In genomic region chr14:120416886-120417285, GRCm38 (mm10) we compare ENCODE assay signal across 16 mouse cellular contexts.
DNase-seq lines count a peak whose midpoint lies in the region; ATAC-seq and TF ChIP-seq lines count a peak whose summit lies in the region.
"Had no signal": no experiment of that assay in that cellular context is flagged by ENCODE, and none has a peak within 500 bp of the region (broad histone marks: within the 10 kb centered on the region; RNA-seq: fewer than 3 reads in every experiment).

No protein-coding gene starts in this region.

- TF ChIP-seq CTCF in midbrain, postnatal 0 days (IDR thresholded peaks at IDR 0.05): no peak

- DNase-seq in cerebellum, postnatal 10 days: peak; percentile 72 to 76
- no peak for DNase-seq in cerebellum, adult 9-10 months
- DNase-seq in kidney, postnatal 14 days: peak; percentile 36
- peak; percentile 48 for DNase-seq in midbrain, postnatal 0 days (ENCODE audit: low spot score)
- DNase-seq in midbrain, embryonic 14.5 days: no peak
- no peak for DNase-seq in embryo, embryonic 9.5 days (ENCODE audit: extremely low spot score)
- DNase-seq: cerebellum, adult 8-10 months; kidney, adult 18-20 months; liver, embryonic 13.5 days; thymus, postnatal 25 days had no signal

- H3K4me2 ChIP-seq in kidney, embryonic 14.5 days (replicated peaks; ENCODE audit: low read depth, low read length): no peak overlapping the region
- no peak overlapping the region for H3K4me2 ChIP-seq in midbrain, postnatal 0 days (ENCODE audit: low read depth, low read length, poor library complexity, severe bottlenecking)
- no peak overlapping the region for H3K4me2 ChIP-seq in midbrain, embryonic 14.5 days (ENCODE audit: low read length)
- no peak overlapping the region for H3K4me2 ChIP-seq in stomach, embryonic 16.5 days (ENCODE audit: low read depth, low read length)
- H3K4me2 ChIP-seq: embryonic facial prominence, embryonic 13.5 days; forebrain, embryonic 13.5 days; hindbrain, embryonic 12.5 days; liver, embryonic 13.5 days; midbrain, embryonic 11.5 days had no signal

- H3K9ac ChIP-seq in kidney, embryonic 14.5 days (ENCODE audit: low read depth, low read length): no peak overlapping the region
- no peak overlapping the region for H3K9ac ChIP-seq in midbrain, postnatal 0 days (replicated peaks; ENCODE audit: low read length, poor library complexity, severe bottlenecking)
- no peak overlapping the region for H3K9ac ChIP-seq in midbrain, embryonic 14.5 days (replicated peaks; ENCODE audit: low read length)
- H3K9ac ChIP-seq in stomach, embryonic 16.5 days (ENCODE audit: low read length): no peak overlapping the region
- H3K9ac ChIP-seq: embryonic facial prominence, embryonic 13.5 days; forebrain, embryonic 13.5 days; hindbrain, embryonic 12.5 days; liver, embryonic 13.5 days had no signal

- H3K4me1 ChIP-seq in kidney, embryonic 14.5 days (ENCODE audit: control insufficient read depth, insufficient read depth, low read length): no peaks in the 10 kb centered on the region
- H3K4me1 ChIP-seq in midbrain, postnatal 0 days (ENCODE audit: insufficient read depth, low read length): no peaks in the 10 kb centered on the region
- no peaks in the 10 kb centered on the region for H3K4me1 ChIP-seq in midbrain, embryonic 14.5 days (ENCODE audit: control insufficient read depth, insufficient read depth, low read length)
- H3K4me1 ChIP-seq in stomach, embryonic 16.5 days (ENCODE audit: control insufficient read depth, insufficient read depth, low read length): peaks cover 2% of the 10 kb centered on the region; the same call in 1 of the 2 replicates
- H3K4me1 ChIP-seq: forebrain, embryonic 13.5 days; hindbrain, embryonic 12.5 days; liver, embryonic 13.5 days had no signal

- no peaks in the 10 kb centered on the region for H3K27me3 ChIP-seq in kidney, embryonic 14.5 days (ENCODE audit: control insufficient read depth, insufficient read depth, low read length)
- H3K27me3 ChIP-seq in midbrain, postnatal 0 days (ENCODE audit: insufficient read depth, low read length): no peaks in the 10 kb centered on the region
- H3K27me3 ChIP-seq in midbrain, embryonic 14.5 days (ENCODE audit: control insufficient read depth, insufficient read depth, low read length): no peaks in the 10 kb centered on the region
- H3K27me3 ChIP-seq in stomach, embryonic 16.5 days (ENCODE audit: control insufficient read depth, insufficient read depth, low read length): no peaks in the 10 kb centered on the region
- H3K27me3 ChIP-seq: embryonic facial prominence, embryonic 13.5 days; forebrain, embryonic 13.5 days; hindbrain, embryonic 12.5 days; liver, embryonic 13.5 days had no signal

- ATAC-seq in kidney, embryonic 14.5 days (ENCODE audit: low FRiP score, low TSS enrichment): no peak
- no peak for ATAC-seq in midbrain, postnatal 0 days (ENCODE audit: low FRiP score)
- no peak for ATAC-seq in midbrain, embryonic 14.5 days (ENCODE audit: low FRiP score, low TSS enrichment)
- peak; percentile 83 for ATAC-seq in stomach, embryonic 16.5 days (ENCODE audit: insufficient read depth, low FRiP score)
- ATAC-seq: forebrain, embryonic 13.5 days had no signal

- H3K27ac ChIP-seq in kidney, embryonic 14.5 days (ENCODE audit: low read depth, low read length): no peak overlapping the region
- no peak overlapping the region for H3K27ac ChIP-seq in midbrain, postnatal 0 days (ENCODE audit: low read depth, low read length)
- no peak overlapping the region for H3K27ac ChIP-seq in midbrain, embryonic 14.5 days (replicated peaks; ENCODE audit: low read depth, low read length)
- H3K27ac ChIP-seq in stomach, embryonic 16.5 days (ENCODE audit: low read length): 0 out of 2 replicates have a peak overlapping the region, but pooled peaks have one; percentile 27
- H3K27ac ChIP-seq: embryonic facial prominence, embryonic 13.5 days; forebrain, embryonic 13.5 days; hindbrain, embryonic 12.5 days; liver, embryonic 13.5 days had no signal

- WGBS in kidney, embryonic 14.5 days: 83% methylated on average over 9 of the region's 9 CpGs
- 74% methylated on average over 9 of the region's 9 CpGs for WGBS in midbrain, postnatal 0 days
- 87% methylated on average over 9 of the region's 9 CpGs for WGBS in midbrain, embryonic 14.5 days
- 62% methylated on average over 9 of the region's 9 CpGs for WGBS in stomach, embryonic 16.5 days

- no peaks in the 10 kb centered on the region for H3K9me3 ChIP-seq in kidney, embryonic 14.5 days (ENCODE audit: control insufficient read depth, low read length)
- H3K9me3 ChIP-seq in midbrain, postnatal 0 days (ENCODE audit: low read length): no peaks in the 10 kb centered on the region
- H3K9me3 ChIP-seq in midbrain, embryonic 14.5 days (ENCODE audit: control insufficient read depth, low read length): no peaks in the 10 kb centered on the region
- no peaks in the 10 kb centered on the region for H3K9me3 ChIP-seq in stomach, embryonic 16.5 days (replicated peaks; ENCODE audit: control insufficient read depth, low read length)
- H3K9me3 ChIP-seq: embryonic facial prominence, embryonic 13.5 days; forebrain, embryonic 13.5 days; hindbrain, embryonic 12.5 days; liver, embryonic 13.5 days had no signal

- H3K4me3 ChIP-seq in kidney, embryonic 14.5 days (ENCODE audit: low read length): no peak overlapping the region
- no peak overlapping the region for H3K4me3 ChIP-seq in midbrain, postnatal 0 days (ENCODE audit: low read depth, low read length)
- H3K4me3 ChIP-seq in midbrain, embryonic 14.5 days (replicated peaks; ENCODE audit: low read depth, low read length): no peak overlapping the region
- no peak overlapping the region for H3K4me3 ChIP-seq in stomach, embryonic 16.5 days (replicated peaks; ENCODE audit: low read length)
- H3K4me3 ChIP-seq: embryonic facial prominence, embryonic 13.5 days; forebrain, embryonic 13.5 days; hindbrain, embryonic 12.5 days; liver, embryonic 13.5 days had no signal

- H3K36me3 ChIP-seq in kidney, embryonic 14.5 days (ENCODE audit: control insufficient read depth, insufficient read depth, low read length): peaks cover 20% of the 10 kb centered on the region; the same call in 1 of the 2 replicates
- H3K36me3 ChIP-seq in midbrain, postnatal 0 days (ENCODE audit: insufficient read depth, low read length): no peaks in the 10 kb centered on the region
- H3K36me3 ChIP-seq in midbrain, embryonic 14.5 days (ENCODE audit: control insufficient read depth, insufficient read depth, low read length): no peaks in the 10 kb centered on the region
- peaks cover 19% of the 10 kb centered on the region for H3K36me3 ChIP-seq in stomach, embryonic 16.5 days (ENCODE audit: control insufficient read depth, insufficient read depth, low read length)
- H3K36me3 ChIP-seq: hindbrain, embryonic 12.5 days had no signal

Comparison
In these comparisons a context has a peak if more than half of its experiments do, and no peak if none do; other contexts are left out.
1. DNase-seq: peak in cerebellum, postnatal 10 days (2 of 2), kidney, postnatal 14 days (single experiment) and midbrain, postnatal 0 days (single experiment); none in cerebellum, adult 9-10 months (single experiment), midbrain, embryonic 14.5 days (single experiment) and embryo, embryonic 9.5 days (single experiment).